Mouse (Mus musculus) intestine, embryonic 14.5 days (tissue): Measurements from ENCODE around the gene Mcm9. TPM values are rescaled to one million over a fixed set of nuclear protein-coding genes. Genes with fewer than 3 reads are reported as not detected.
A peak's percentile ranks its signal among the peaks of the same experiment; 100 is the strongest.

Experiments
- ATAC-seq: fragments of 200-750 bp; cut with Nextera tagmentation; replicated peaks from 2 replicates; pipeline ENCODE4 v1.8.0; 2017; ENCODE audit warnings: low read depth, moderate number of reproducible peaks, moderate TSS enrichment, moderate library complexity; ENCODE audit not compliant: low FRiP score, low TSS enrichment
- DNase-seq: peaks from one replicate; pipeline ENCODE4 v3.0.0-alpha.2; 2018; ENCODE audit warnings: low spot score
- H3K27ac ChIP-seq: fragments of 300-500 bp; sonication (generic); 2 replicates; pipeline ENCODE4 v1.5.1; 2014; ENCODE audit warnings: low read depth, mild to moderate bottlenecking, control low read depth
- H3K27me3 ChIP-seq: fragments of 300-500 bp; sonication (generic); replicated peaks from 2 replicates; pipeline ENCODE4 v1.6.1; 2014; ENCODE audit warnings: low read length, control low read depth; ENCODE audit not compliant: control insufficient read depth, insufficient read depth
- H3K36me3 ChIP-seq: fragments of 300-500 bp; sonication (generic); 2 replicates; pipeline ENCODE4 v1.6.1; 2014; ENCODE audit warnings: low read length, control low read depth; ENCODE audit not compliant: control insufficient read depth, insufficient read depth
- H3K4me1 ChIP-seq: fragments of 300-500 bp; sonication (generic); replicated peaks from 2 replicates; pipeline ENCODE4 v1.6.1; 2014; ENCODE audit warnings: low read length, control low read depth, mixed read lengths; ENCODE audit not compliant: control insufficient read depth, insufficient read depth
- H3K4me2 ChIP-seq: fragments of 300-500 bp; sonication (generic); 2 replicates; pipeline ENCODE4 v1.6.1; 2014; ENCODE audit warnings: low read length
- H3K4me3 ChIP-seq: fragments of 300-500 bp; sonication (generic); 2 replicates; pipeline ENCODE4 v1.5.1; 2014; ENCODE audit warnings: low read depth, low read length, control low read depth, mixed read lengths
- H3K9ac ChIP-seq: fragments of 300-500 bp; sonication (generic); 2 replicates; pipeline ENCODE4 v1.6.1; 2014; ENCODE audit warnings: mild to moderate bottlenecking, low read length
- H3K9me3 ChIP-seq: fragments of 300-500 bp; sonication (generic); 2 replicates; pipeline ENCODE4 v1.6.1; 2016; ENCODE audit warnings: low read length, control low read depth; ENCODE audit not compliant: control insufficient read depth
- WGBS: fragments of 180-500 bp; shearing (Covaris S2); extraction: QIAGEN DNeasy Blood & Tissue Kit; methylation state at CpG from one replicate; pipeline ENCODE4 v1.1.7; 2014; 5-methylcytosine and 5-hydroxymethylcytosine counted together
- polyA plus RNA-seq: library from polyadenylated mRNA; unstranded; fragments of >200 nt; fragmentation: Nextera tagmentation; extraction: Ambion mirVana; gene quantifications from 2 replicates; pipeline ENCODE4 v1.2.1, GENCODE M21; 2014

Gene Mcm9
- polyA plus RNA-seq, 1 experiment from 2014 or later: 14.1 TPM

DNA sequence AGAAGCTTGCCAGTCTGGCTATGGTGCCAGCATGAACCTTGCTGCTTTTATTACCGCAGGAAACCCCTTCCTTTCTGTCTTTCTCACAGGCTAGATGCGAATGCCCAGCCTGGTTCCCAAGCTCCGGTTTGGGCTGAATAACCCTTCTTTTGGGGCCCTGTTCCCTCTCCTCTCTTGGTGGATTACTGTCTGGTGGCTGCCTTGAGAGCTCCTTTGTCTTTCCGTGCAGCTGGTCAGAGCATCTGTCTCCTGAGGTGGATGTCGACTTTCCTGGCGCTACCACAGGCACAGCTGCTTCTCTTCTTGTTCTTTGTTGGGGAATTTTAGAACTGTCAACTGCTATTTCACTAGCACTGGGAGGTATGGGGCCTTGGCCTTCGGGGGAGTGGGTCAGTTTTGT lies 92.6 kb downstream of the Mcm9 start:
- no peak overlapping the region for H3K4me3 ChIP-seq
- no peaks in the 10 kb centered on the region for H3K4me1 ChIP-seq
- no peak for DNase-seq
- H3K36me3 ChIP-seq: peaks cover 43% of the 10 kb centered on the region
- no peak overlapping the region for H3K4me2 ChIP-seq
- 71% methylated on average over 7 of the region's 7 CpGs for WGBS
- no peaks in the 10 kb centered on the region for H3K27me3 ChIP-seq
- H3K9ac ChIP-seq: no peak overlapping the region
- no peak overlapping the region for H3K27ac ChIP-seq
- H3K9me3 ChIP-seq: no peaks in the 10 kb centered on the region
- no peak for ATAC-seq

DNA sequence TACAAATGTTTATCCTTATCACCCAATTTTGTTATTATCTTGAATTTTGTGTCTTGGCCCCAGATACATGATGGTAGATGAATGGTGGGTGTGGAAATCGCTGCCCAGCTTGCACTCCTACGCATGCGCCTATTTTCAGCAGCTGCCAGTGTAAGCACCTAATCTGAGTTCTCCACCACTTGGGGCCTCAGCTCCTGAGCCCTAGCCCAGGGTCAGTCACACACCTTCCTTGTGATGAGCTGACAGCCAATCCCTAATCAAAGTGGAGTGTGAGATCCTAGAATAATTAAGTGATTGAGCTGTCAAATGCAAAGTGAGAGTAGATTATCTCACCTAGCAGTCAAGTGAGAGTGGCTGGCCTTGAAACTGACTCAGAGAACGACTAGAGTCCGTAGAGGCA lies 97.9 kb downstream of the Mcm9 start:
- Histone ChIP-seq H3K9ac (no peak overlapping the region), H3K9me3 (no peaks in the 10 kb centered on the region), H3K36me3 (peaks cover 10% of the 10 kb centered on the region; the same call in 1 of the 2 replicates), H3K4me2 (no peak overlapping the region), H3K4me3 (no peak overlapping the region), H3K27me3 (no peaks in the 10 kb centered on the region), H3K27ac (no peak overlapping the region), H3K4me1 (no peaks in the 10 kb centered on the region)
- WGBS: 83% methylated on average over 5 of the region's 5 CpGs
- ATAC-seq (no peak), DNase-seq (no peak)

DNA sequence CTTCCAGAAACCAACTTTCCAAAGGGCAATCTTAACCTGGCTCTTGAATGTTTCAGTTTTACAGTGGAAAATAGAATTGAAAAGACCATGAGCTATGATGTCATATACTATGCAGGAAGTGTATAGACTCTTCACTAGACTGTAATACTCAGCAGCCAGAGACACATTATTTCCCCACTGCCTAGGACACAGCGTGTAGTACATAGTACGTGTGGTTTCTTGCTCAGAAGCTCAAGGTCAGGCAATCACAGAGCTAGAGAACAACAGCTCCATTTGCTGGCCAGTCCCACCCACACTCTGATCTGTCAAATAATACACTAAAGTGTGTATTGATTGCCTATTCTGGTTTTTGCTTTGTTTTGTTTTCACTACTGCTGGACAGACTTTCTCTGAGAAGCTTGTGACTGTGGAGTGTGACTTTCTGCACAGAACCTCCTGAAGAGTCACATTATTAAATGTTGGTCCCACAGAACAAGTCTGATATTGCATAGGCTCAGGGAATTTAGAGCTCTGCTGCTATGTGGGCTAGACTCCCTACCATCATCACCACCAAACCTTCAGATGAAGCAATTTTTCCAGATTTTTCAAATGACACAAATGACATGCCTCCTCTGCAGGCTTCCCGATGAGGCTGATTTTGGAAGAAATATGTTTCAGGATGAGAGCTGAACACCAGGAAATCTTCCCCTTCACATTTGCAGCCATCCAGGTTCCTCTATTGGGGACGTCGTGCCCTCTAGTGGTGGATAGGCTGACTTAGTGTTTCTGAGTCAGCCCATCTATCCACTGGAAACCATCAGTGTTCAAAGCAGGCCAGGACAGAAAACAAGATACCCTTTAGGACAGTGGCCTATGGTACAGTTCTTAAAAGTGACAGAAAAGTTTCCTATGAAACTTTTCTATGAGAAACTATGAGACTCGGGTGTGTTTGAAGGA lies 102.1 kb downstream of the Mcm9 start:
- H3K9ac ChIP-seq: no peak overlapping the region
- no peak overlapping the region for H3K27ac ChIP-seq
- no peak overlapping the region for H3K4me3 ChIP-seq
- WGBS: 26% methylated on average over 6 of the region's 6 CpGs
- DNase-seq (peak; percentile 73), ATAC-seq (no peak)
- H3K27me3 ChIP-seq: no peaks in the 10 kb centered on the region
- H3K4me1 ChIP-seq: no peaks in the 10 kb centered on the region
- no peaks in the 10 kb centered on the region for H3K36me3 ChIP-seq
- no peak overlapping the region for H3K4me2 ChIP-seq
- no peaks in the 10 kb centered on the region for H3K9me3 ChIP-seq

DNA sequence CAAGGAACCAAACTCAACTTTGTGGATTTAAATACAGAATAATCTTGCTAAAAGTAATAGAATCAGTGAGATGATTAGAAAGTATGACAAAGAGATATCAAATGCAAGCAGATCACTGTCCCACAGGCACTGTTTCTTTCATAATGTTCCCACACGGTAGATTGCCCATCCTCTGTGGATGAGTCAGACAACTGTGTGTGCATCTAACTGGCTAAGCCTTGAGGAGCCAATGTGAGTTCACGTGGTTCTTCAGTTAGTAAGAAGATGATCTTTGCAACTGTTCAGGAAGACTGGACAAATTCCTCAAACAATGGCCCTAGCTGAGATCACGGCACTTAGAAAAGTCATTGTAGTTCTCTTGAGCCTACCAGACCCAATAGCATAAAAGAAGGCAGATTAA lies 102.9 kb downstream of the Mcm9 start:
- 90% methylated on average over 3 of the region's 3 CpGs for WGBS
- H3K27ac ChIP-seq: no peak overlapping the region
- H3K9ac ChIP-seq: no peak overlapping the region
- H3K4me2 ChIP-seq: no peak overlapping the region
- no peaks in the 10 kb centered on the region for H3K9me3 ChIP-seq
- no peaks in the 10 kb centered on the region for H3K4me1 ChIP-seq
- H3K4me3 ChIP-seq: no peak overlapping the region
- ATAC-seq: no peak
- no peaks in the 10 kb centered on the region for H3K36me3 ChIP-seq
- DNase-seq: no peak
- H3K27me3 ChIP-seq: no peaks in the 10 kb centered on the region

DNA sequence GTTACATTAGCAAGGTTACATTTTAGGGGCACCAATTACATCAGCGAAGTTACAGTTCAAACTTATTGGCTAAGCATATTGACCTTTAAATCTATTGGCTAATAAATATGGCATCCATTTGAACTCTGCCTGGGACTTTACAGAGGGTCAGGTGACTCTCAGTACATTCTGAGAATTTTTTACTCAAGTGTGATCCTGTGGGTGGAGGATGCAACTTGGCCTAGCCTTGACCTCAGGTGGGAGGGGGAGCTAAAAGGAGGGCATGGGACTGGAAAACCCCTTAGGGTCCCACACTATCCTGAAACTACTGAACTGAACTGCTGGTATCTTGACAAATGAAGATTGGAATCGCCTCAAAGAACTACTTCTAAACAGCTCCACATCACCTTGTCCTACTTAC lies 103.9 kb downstream of the Mcm9 start:
- Histone ChIP-seq H3K9ac (no peak overlapping the region), H3K4me1 (no peaks in the 10 kb centered on the region), H3K4me2 (no peak overlapping the region), H3K36me3 (no peaks in the 10 kb centered on the region), H3K4me3 (no peak overlapping the region), H3K27me3 (no peaks in the 10 kb centered on the region), H3K9me3 (no peaks in the 10 kb centered on the region), H3K27ac (no peak overlapping the region)
- no peak for DNase-seq
- no peak for ATAC-seq
- 85% methylated on average over 2 of the region's 2 CpGs for WGBS

DNA sequence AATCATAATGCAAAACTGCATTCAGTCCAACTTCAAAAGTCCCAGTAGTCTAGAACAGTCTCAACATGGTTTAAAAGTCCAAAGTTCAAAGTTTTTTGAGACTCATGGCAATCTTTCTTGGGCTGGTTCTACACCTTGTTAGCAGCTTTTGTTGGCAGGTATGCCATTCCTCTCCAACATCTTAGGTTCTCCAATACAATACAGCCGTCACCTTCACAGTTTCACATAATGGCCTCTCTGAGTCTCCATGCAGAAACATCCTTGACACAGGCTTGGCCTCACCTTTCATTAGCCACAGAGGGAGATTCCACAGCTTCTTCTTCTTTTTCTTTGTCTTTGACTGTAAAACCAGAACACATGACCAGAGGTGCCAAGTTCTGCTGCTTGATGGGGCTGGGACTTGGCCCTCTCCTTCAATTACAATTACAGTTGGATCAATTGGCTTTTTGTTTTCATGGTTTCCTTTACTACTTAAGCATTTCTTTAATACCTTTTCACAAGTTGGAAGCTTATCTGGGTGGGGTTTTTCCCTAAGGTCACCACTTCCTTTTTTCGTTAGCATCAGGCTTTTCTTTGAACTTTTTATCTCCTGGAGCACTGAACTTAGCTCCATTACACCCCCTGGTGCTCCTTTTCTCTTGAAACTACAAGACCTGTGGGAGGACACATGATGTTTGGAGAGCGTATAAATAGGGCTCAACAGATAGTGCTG lies 104.8 kb downstream of the Mcm9 start:
- H3K9ac ChIP-seq: no peak overlapping the region
- WGBS: 79% methylated on average over 3 of the region's 3 CpGs
- no peaks in the 10 kb centered on the region for H3K36me3 ChIP-seq
- H3K27ac ChIP-seq: no peak overlapping the region
- H3K27me3 ChIP-seq: no peaks in the 10 kb centered on the region
- ATAC-seq (no peak), DNase-seq (no peak)
- no peaks in the 10 kb centered on the region for H3K9me3 ChIP-seq
- no peaks in the 10 kb centered on the region; the same call in 1 of the 2 replicates for H3K4me1 ChIP-seq
- H3K4me2 ChIP-seq: no peak overlapping the region
- no peak overlapping the region for H3K4me3 ChIP-seq

DNA sequence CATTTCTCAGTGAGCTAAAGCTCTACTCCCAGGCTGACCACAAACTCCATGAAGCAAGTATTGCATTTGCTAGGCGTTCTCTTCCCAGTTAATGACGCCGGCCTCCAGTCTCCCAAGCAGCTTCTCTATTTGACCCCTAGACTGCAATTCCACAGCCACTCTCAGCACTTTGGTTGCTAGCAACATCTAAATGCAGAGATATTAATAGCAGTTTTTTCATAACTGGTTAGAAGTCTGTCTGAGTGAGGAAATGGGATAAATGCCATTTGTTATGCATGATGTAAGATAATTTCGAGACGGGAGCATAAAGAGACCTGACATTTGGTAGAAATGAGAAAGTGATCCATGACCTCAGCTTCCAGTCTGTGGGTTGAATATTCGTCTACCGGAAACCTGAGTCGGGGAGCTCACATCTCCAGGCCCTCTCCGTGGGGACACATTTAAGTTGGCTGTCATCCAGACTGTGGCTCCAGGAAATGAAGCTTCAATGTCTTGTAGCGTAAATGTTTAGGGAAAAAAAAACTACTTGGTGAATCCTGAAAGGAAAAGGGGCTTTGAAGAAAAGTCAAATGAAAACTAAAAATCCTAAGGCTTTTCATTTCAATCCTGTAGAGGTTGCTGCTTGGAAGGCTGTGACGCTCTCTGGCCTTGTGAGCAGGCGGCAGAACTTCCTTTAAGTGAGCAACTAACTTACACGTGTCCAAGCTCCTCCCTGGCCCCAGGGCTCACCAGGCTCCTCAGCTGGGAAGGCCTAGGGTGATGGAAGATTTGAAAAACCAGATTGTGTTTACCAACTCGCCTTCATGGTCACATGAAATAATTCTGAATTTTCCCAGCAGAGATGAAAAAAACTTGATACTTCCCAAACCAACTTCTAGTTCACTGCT lies 110.9 kb downstream of the Mcm9 start:
- H3K27ac ChIP-seq: peak overlapping the region; percentile 69
- DNase-seq: no peak
- no peaks in the 10 kb centered on the region for H3K9me3 ChIP-seq
- H3K27me3 ChIP-seq: no peaks in the 10 kb centered on the region
- no peak overlapping the region for H3K4me3 ChIP-seq
- H3K36me3 ChIP-seq: no peaks in the 10 kb centered on the region
- 35% methylated on average over 14 of the region's 14 CpGs for WGBS
- H3K9ac ChIP-seq: no peak overlapping the region
- H3K4me2 ChIP-seq: no peak overlapping the region
- ATAC-seq: 0 out of 2 replicates have a peak, but pooled peaks have one; percentile 47
- peaks cover 21% of the 10 kb centered on the region; the same call in 1 of the 2 replicates for H3K4me1 ChIP-seq

DNA sequence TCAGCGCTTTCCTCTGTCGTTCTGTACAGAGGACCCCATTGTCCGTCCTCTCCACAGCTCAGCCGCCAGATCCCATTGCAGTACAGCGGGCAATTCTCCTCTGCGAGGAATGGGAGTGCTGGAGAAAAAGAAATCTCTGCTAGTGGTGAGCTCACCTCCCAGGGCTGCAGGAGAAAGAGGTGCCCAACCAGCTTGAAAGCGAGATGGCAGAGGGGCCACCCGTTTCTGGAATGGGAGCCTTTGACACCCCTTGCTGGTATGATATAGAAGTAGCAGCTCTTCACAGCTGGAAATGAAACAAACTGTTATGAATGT lies 111.7 kb downstream of the Mcm9 start:
- Histone ChIP-seq H3K4me2 (no peak overlapping the region), H3K27ac (peak overlapping the region; percentile 69; the same call in 1 of the 2 replicates), H3K4me3 (no peak overlapping the region), H3K9ac (no peak overlapping the region), H3K27me3 (no peaks in the 10 kb centered on the region), H3K9me3 (no peaks in the 10 kb centered on the region), H3K36me3 (no peaks in the 10 kb centered on the region), H3K4me1 (peaks cover 21% of the 10 kb centered on the region; the same call in 1 of the 2 replicates)
- 43% methylated on average over 8 of the region's 8 CpGs for WGBS
- peak; percentile 58 for DNase-seq
- ATAC-seq: no peak
